Mouse (Mus musculus) forebrain, embryonic 16.5 days (tissue): ENCODE measurements around the gene Map1b. TPM values are rescaled to one million over a fixed set of nuclear protein-coding genes. Genes with fewer than 3 reads are reported as not detected.

Source experiments
- ATAC-seq: fragments of 200-750 bp; cut with Nextera tagmentation; 2 replicates; pipeline ENCODE4 v1.8.0; 2017; ENCODE audit warnings: mild to moderate bottlenecking, moderate library complexity
- H3K27ac ChIP-seq: fragments of 300-500 bp; sonication (generic); 2 replicates; pipeline ENCODE4 v1.5.1; 2014; ENCODE audit warnings: low read length, control low read depth
- H3K27me3 ChIP-seq: fragments of 300-500 bp; sonication (generic); replicated peaks from 2 replicates; pipeline ENCODE4 v1.6.1; 2014; ENCODE audit warnings: low read length; ENCODE audit not compliant: control insufficient read depth, insufficient read depth
- H3K36me3 ChIP-seq: fragments of 300-500 bp; sonication (generic); 2 replicates; pipeline ENCODE4 v1.6.1; 2014; ENCODE audit not compliant: control insufficient read depth, insufficient read depth
- H3K4me1 ChIP-seq: fragments of 300-500 bp; sonication (generic); replicated peaks from 2 replicates; pipeline ENCODE4 v1.6.1; 2014; ENCODE audit warnings: low read length; ENCODE audit not compliant: control insufficient read depth, insufficient read depth
- H3K4me2 ChIP-seq: fragments of 300-500 bp; sonication (generic); 2 replicates; pipeline ENCODE4 v1.6.1; 2014; ENCODE audit warnings: mild to moderate bottlenecking, low read length, control low read depth
- H3K4me3 ChIP-seq: fragments of 300-500 bp; sonication (generic); replicated peaks from 2 replicates; pipeline ENCODE4 v1.5.1; 2014; ENCODE audit warnings: mild to moderate bottlenecking, low read length, control low read depth
- H3K9ac ChIP-seq: fragments of 300-500 bp; sonication (generic); replicated peaks from 2 replicates; pipeline ENCODE4 v1.6.1; 2014; ENCODE audit warnings: low read depth, low read length, control low read depth
- H3K9me3 ChIP-seq: fragments of 300-500 bp; sonication (generic); 2 replicates; pipeline ENCODE4 v1.6.1; 2016; ENCODE audit warnings: low read length; ENCODE audit not compliant: control insufficient read depth
- WGBS: fragments of 180-500 bp; shearing (Covaris S2); extraction: QIAGEN DNeasy Blood & Tissue Kit; methylation state at CpG from one replicate; pipeline ENCODE4 v1.1.7; 2014; 5-methylcytosine and 5-hydroxymethylcytosine counted together
- polyA plus RNA-seq: library from polyadenylated mRNA; unstranded; fragments of >200 nt; fragmentation: Nextera tagmentation; extraction: Ambion mirVana; gene quantifications from 2 replicates; pipeline ENCODE4 v1.2.1, GENCODE M21; 2015

The Map1b gene
- polyA plus RNA-seq, 1 experiment from 2014 or later: 2,055 TPM

DNA sequence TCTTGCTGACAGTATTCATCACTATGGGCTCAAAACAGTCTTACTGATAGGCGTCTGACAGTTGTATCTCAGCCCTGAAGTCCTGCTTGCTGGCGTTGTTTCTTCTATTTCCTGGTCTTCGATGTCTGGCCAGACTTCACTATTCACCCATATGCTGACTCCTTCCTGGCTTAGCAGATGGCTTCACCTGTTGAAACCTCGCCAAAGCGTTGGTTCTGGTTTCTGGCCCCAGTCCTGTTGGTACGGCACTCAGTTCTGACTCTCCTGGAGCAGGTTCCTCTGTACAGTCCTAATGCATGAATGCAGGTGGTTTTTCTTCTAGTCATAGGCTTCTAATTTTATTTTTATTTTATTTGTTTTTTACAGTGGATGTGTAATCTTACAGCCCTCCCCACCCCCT lies 38.1 kb upstream of the Map1b start:
- Histone ChIP-seq H3K27me3 (no peaks in the 10 kb centered on the region), H3K9me3 (no peaks in the 10 kb centered on the region), H3K36me3 (no peaks in the 10 kb centered on the region), H3K9ac (no peak overlapping the region), H3K4me2 (no peak overlapping the region), H3K4me3 (no peak overlapping the region), H3K4me1 (peaks cover 21% of the 10 kb centered on the region), H3K27ac (peak overlapping the region; percentile 23; the same call in 1 of the 2 replicates)
- ATAC-seq: no peak
- 76% methylated on average over 6 of the region's 6 CpGs for WGBS

DNA sequence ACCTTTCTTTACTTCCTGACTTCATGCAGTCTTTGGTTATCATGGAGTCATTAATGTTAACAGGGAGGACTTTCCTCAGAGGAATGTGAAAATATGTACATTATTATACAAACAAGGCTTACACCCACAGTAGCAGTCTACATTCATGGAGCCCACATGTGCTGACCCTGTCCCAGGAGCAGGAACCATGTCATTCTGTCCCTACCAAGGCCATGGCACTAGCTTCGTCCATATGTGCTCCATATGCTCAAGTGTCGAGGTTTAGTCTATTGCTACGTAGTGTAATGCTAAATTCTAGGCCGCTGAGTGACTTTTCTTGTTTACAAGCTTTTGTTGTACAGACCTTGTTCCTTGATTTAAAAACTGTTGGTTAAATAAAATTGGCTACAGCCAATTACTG lies 36.0 kb upstream of the Map1b start:
- no peaks in the 10 kb centered on the region for H3K36me3 ChIP-seq
- no peaks in the 10 kb centered on the region for H3K27me3 ChIP-seq
- H3K9me3 ChIP-seq: no peaks in the 10 kb centered on the region
- no peak overlapping the region for H3K27ac ChIP-seq
- peaks cover 21% of the 10 kb centered on the region for H3K4me1 ChIP-seq
- no peak overlapping the region for H3K4me3 ChIP-seq
- ATAC-seq: no peak
- H3K4me2 ChIP-seq: no peak overlapping the region
- WGBS: 91% methylated on average over 4 of the region's 4 CpGs
- H3K9ac ChIP-seq: no peak overlapping the region

DNA sequence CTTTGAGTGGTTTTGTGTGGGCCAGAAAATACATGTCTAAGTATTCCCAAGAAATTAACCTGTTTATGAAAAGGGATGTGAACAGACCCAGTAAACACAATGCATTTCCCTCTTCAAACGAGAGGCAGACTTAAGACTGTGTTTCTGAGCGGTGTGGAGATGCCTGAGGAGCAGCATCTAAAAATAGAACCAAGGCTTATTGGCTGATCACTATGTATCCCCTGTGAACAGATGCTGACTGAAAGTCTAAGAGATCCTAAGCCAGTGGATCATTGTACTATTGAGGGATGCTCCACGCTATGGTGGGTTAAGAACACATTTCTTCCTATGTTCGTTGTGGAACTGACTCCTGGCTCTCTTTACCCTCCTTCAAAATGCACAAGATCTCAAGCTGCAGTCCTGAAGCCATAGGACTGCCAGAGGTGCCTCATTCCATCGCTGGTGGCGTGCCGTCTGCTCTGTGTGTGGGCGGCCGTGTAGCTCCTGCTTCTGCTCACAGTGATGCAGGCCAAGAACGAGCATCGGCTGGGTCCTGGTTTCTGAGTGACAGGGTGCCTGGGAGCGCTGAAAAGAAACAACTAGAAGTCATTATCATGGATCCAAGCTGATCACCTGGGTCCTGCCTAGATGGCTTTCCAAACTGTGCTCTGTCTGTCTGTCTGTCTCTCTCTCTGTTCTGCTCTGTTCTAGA lies 34.5 kb upstream of the Map1b start:
- Histone ChIP-seq H3K36me3 (no peaks in the 10 kb centered on the region), H3K27me3 (no peaks in the 10 kb centered on the region), H3K4me1 (peaks cover 21% of the 10 kb centered on the region), H3K27ac (no peak overlapping the region), H3K4me2 (no peak overlapping the region), H3K4me3 (no peak overlapping the region), H3K9me3 (no peaks in the 10 kb centered on the region), H3K9ac (no peak overlapping the region)
- peak; percentile 57; the same call in 1 of the 2 replicates for ATAC-seq
- WGBS: 45% methylated on average over 12 of the region's 12 CpGs

DNA sequence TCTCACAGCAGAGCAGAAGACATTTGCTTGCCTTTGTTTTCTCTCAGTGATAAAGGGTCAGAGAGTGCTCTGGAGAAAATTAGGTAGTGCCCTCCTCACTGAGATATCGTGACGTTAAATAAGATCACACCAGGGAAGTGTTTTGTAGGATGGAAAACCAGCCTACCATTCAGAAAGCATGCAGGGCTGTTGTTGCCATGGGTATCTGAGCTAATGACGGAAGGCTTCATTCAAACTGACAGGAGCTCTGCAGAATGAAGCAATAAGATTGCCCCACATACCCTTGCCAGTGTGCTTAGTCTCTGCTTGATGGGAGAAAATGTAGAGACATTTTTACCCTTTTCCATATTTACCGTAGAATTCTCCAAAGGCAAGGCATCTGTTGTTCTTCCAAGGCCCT lies 33.7 kb upstream of the Map1b start:
- 36% methylated on average over 4 of the region's 4 CpGs for WGBS
- peak; percentile 39; the same call in 1 of the 2 replicates for ATAC-seq
- Histone ChIP-seq H3K27me3 (no peaks in the 10 kb centered on the region), H3K27ac (no peak overlapping the region), H3K4me3 (no peak overlapping the region), H3K9me3 (no peaks in the 10 kb centered on the region), H3K4me2 (no peak overlapping the region), H3K4me1 (peaks cover 21% of the 10 kb centered on the region), H3K36me3 (no peaks in the 10 kb centered on the region), H3K9ac (no peak overlapping the region)

DNA sequence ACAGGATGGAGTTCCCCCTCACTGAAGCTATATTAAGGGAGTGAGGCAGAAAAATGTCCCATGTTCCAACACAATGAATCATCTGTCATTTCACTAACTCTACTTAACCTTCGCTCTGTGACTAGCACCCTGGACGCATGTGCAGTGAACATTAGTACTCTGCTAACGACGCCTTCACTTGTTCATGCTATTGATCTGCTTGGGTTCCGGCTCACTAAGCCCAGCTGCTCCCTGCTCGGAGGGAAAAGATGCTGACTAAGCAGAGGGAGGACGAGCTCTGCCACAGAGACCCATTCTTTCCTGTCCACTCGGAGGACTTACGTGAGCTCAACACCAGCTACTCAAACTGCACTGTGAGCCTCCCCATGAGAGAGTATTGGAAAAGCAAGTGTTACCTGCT lies 33.2 kb upstream of the Map1b start:
- 23% methylated on average over 9 of the region's 9 CpGs for whole genome bisulfite sequencing
- ATAC-seq: peak; percentile 49; the same call in 1 of the 2 replicates
- Histone ChIP-seq H3K36me3 (no peaks in the 10 kb centered on the region), H3K4me2 (no peak overlapping the region), H3K9me3 (no peaks in the 10 kb centered on the region), H3K4me1 (peaks cover 18% of the 10 kb centered on the region), H3K27me3 (no peaks in the 10 kb centered on the region), H3K4me3 (no peak overlapping the region), H3K9ac (no peak overlapping the region), H3K27ac (no peak overlapping the region)

DNA sequence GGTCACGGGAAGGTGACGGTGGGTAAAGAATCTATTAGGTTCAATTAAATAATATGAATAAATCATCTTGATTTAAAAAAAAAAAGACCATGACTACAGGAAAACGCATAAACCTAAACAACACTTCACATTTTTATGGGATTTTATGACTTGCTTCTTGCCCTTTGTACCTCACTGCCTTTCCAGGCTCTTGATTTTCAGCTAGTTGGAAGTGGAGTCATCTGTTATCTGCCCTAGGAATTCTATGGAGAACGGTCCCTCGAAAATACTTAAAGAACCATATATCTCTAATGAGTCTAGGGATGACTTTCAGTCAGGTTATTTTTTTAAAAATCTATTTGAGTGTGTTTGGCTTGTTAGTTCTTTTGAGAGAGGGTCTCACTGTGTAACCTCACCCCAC lies 30.5 kb upstream of the Map1b start:
- Histone ChIP-seq H3K27me3 (no peaks in the 10 kb centered on the region), H3K36me3 (no peaks in the 10 kb centered on the region), H3K4me3 (no peak overlapping the region), H3K4me1 (peaks cover 19% of the 10 kb centered on the region), H3K9ac (no peak overlapping the region), H3K27ac (no peak overlapping the region), H3K9me3 (no peaks in the 10 kb centered on the region), H3K4me2 (no peak overlapping the region)
- ATAC-seq: no peak
- WGBS: 92% methylated on average over 5 of the region's 5 CpGs

DNA sequence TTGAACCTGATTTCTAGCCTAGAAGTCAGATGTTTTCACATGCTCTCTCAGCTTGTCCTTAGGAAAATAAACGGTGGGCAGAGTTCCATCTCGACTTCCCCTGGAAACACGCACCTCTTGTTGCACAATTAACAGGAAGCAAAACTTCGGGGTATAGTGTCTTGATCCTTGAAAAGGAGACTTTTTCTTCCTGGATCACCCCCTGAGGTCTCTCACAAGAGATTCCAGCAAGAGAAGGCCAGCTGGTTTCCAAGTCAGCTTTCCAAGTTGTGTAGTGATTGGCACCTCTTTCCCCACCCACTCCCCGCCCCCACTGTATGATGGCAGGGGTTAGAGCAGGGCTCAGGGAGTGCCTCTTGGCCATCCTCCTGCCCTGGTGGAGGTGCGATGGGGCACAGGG lies 28.9 kb upstream of the Map1b start:
- no peak overlapping the region for H3K4me2 ChIP-seq
- WGBS: 65% methylated on average over 6 of the region's 6 CpGs
- no peak overlapping the region for H3K27ac ChIP-seq
- no peaks in the 10 kb centered on the region for H3K9me3 ChIP-seq
- H3K27me3 ChIP-seq: no peaks in the 10 kb centered on the region
- H3K36me3 ChIP-seq: no peaks in the 10 kb centered on the region
- H3K4me1 ChIP-seq: peaks cover 16% of the 10 kb centered on the region
- no peak overlapping the region for H3K9ac ChIP-seq
- no peak for ATAC-seq
- no peak overlapping the region for H3K4me3 ChIP-seq

DNA sequence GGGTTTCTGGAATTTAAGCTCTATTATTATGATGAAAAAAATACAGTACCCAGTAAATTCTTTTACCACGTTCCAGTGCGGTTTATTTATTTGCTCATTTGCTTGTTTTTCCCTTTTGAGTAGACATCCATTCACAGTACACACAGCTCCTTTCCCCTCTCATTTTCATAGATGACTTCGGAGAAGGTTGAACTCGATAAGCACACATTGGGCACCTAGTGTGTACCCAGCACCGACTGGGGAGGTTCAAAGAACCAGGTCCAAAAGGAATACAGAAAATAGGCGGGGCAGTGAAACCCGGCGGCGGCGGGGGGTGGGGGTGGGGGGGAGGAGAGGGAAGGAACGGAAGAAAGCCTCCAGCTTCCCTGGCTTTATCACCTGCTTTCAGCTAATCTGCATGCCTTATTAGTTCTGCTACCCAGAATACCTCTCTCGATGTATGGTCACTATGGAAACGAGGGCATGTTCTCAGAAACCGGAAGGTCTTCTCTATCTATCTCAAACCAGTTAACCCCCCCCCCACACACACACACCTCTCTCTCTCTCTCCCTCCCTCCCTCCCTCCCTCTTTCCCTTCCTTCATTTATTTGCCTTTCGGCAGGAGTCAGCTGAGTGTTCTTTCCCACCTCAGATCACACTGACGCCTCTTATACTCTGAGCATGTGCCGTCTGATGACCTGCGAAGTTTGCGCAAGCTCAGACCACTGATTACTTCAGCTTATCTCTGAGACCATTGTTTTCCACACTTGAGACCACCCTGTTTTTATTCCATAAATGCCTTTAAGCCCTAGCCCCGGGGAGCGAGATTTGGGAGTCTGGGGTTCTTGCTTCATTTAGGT lies 25.3 kb upstream of the Map1b start:
- Histone ChIP-seq H3K27me3 (no peaks in the 10 kb centered on the region), H3K27ac (no peak overlapping the region), H3K36me3 (no peaks in the 10 kb centered on the region), H3K9ac (no peak overlapping the region), H3K4me3 (peak overlapping the region; percentile 20), H3K4me1 (peaks cover 18% of the 10 kb centered on the region), H3K4me2 (peak overlapping the region; percentile 42), H3K9me3 (no peaks in the 10 kb centered on the region)
- ATAC-seq: peak; percentile 79
- 23% methylated on average over 20 of the region's 21 CpGs for WGBS

DNA sequence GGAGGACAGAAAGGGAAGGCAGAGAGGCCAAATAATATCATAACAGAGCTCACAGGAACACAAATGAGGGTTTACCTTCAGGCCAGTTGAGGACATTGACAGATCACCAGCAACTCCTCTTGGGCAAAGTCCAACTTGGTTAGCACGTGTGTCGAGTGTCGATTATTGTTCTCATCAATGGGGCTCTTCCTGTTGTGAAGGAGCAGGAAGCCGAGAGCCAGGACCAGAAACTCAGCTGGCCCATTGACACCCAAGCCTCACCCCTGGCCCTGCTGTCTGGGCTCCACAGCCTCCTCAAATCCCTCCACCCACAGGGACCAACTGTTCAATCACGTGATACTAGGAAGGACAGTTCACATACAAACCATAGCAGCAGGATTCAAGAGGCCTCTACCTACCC lies 22.9 kb upstream of the Map1b start:
- Histone ChIP-seq H3K27me3 (no peaks in the 10 kb centered on the region), H3K36me3 (no peaks in the 10 kb centered on the region), H3K9me3 (no peaks in the 10 kb centered on the region), H3K4me2 (no peak overlapping the region), H3K27ac (no peak overlapping the region), H3K4me1 (peaks cover 18% of the 10 kb centered on the region), H3K9ac (no peak overlapping the region), H3K4me3 (no peak overlapping the region)
- no peak for ATAC-seq
- 88% methylated on average over 5 of the region's 5 CpGs for WGBS
